Mouse (Mus musculus): ENCODE results near the gene Tmx4. TPM values are rescaled to one million over a fixed set of nuclear protein-coding genes. Genes with fewer than 3 reads are reported as not detected.
A peak's percentile ranks its signal among the peaks of the same experiment; 100 is the strongest.
"Not testable (repeated sequence)": the region's sequence is repeated elsewhere in the genome, so short reads cannot be mapped to it uniquely, and the experiment has no call there.

Gene Tmx4
- total RNA-seq (2021) (10 to 100 TPM; 31.9 to 43.4 TPM), polyA plus RNA-seq (2012; rRNA removed) (42.1 and 47.1 TPM in 2 replicates)
- long read RNA-seq, full-length matches to known transcripts, result 21 of 23 reads
- long read RNA-seq, partial matches to known transcripts, result 1 of 23 reads
- long read RNA-seq, other reads (novel, unspliced or antisense), result 1 of 23 reads

GRCm38 (mm10) chr2:134643514-134644300, at the start of gene Tmx4:
Gene Tmx4 (minus strand): TSS chr2:134644145.
- DNase-seq, result peak; percentile 100

- DNase-seq, result no peak
Observed at GRCm38 (mm10) chr2:134692125-134692524, 48.2 kb upstream of the Tmx4 start.

GRCm38 (mm10) chr2:134691055-134691454, 47.1 kb upstream of the Tmx4 start:
- no peak for DNase-seq

GRCm38 (mm10) chr2:134682326-134682725, 38.4 kb upstream of the Tmx4 start:
- no peak for DNase-seq

GRCm38 (mm10) chr2:134681271-134681961, 37.5 kb upstream of the Tmx4 start:
- peak; percentile 25 for DNase-seq

- DNase-seq, result no peak
Observed at GRCm38 (mm10) chr2:134679567-134679966, 35.6 kb upstream of the Tmx4 start.

GRCm38 (mm10) chr2:134675465-134675864, 31.5 kb upstream of the Tmx4 start:
- no peak for DNase-seq

- DNase-seq, result peak; percentile 13
Observed at GRCm38 (mm10) chr2:134673604-134674003, 29.7 kb upstream of the Tmx4 start.

- no peak for DNase-seq
Observed at GRCm38 (mm10) chr2:134656477-134656876, 12.5 kb upstream of the Tmx4 start.

- DNase-seq, result no peak
Observed at GRCm38 (mm10) chr2:134654668-134655067, 10.7 kb upstream of the Tmx4 start.

GRCm38 (mm10) chr2:134652759-134653158, 8.8 kb upstream of the Tmx4 start:
- DNase-seq, result no peak

GRCm38 (mm10) chr2:134648999-134649398, 5.1 kb upstream of the Tmx4 start:
- no peak for DNase-seq

- no peak for DNase-seq
Observed at GRCm38 (mm10) chr2:134645752-134646151, 1.8 kb upstream of the Tmx4 start.

- no peak for DNase-seq
Observed at GRCm38 (mm10) chr2:134645166-134645565, 1.2 kb upstream of the Tmx4 start.

- DNase-seq, result no peak
Observed at GRCm38 (mm10) chr2:134644301-134644912, 462 bp upstream of the Tmx4 start.

GRCm38 (mm10) chr2:134642377-134642776, 1.6 kb downstream of the Tmx4 start:
- no peak for DNase-seq

- no peak for DNase-seq
Observed at GRCm38 (mm10) chr2:134641372-134641771, 2.6 kb downstream of the Tmx4 start.

GRCm38 (mm10) chr2:134640398-134640797, 3.5 kb downstream of the Tmx4 start:
- DNase-seq, result no peak

- DNase-seq, result not testable (repeated sequence)
Observed at GRCm38 (mm10) chr2:134628541-134628940, 15.4 kb downstream of the Tmx4 start.

GRCm38 (mm10) chr2:134604935-134605334, 39.0 kb downstream of the Tmx4 start:
- no peak for DNase-seq

- no peak for DNase-seq
Observed at GRCm38 (mm10) chr2:134591081-134591694, 52.8 kb downstream of the Tmx4 start.

- no peak for DNase-seq
Observed at GRCm38 (mm10) chr2:134585243-134585642, 58.7 kb downstream of the Tmx4 start.

Measured in adrenal gland, adult 2 months (tissue).